Mouse (Mus musculus) kidney, postnatal 4 days (tissue): ENCODE measurements around the gene Cdk11b.
"Not testable (repeated sequence)": the region's sequence is repeated elsewhere in the genome, so short reads cannot be mapped to it uniquely, and the experiment has no call there.

Experiments
- DNase-seq, 2 experiments: peaks; one replicate each; pipeline ENCODE4 v3.0.0; 2021; ENCODE audit warnings: mixed read lengths in 2 of 2

The Cdk11b gene

GRCm38 (mm10) chr4:155606825-155607224, 17.8 kb upstream of the Cdk11b start:
- no peak for DNase-seq

- no peak for DNase-seq
Measured at GRCm38 (mm10) chr4:155611860-155612259, 12.8 kb upstream of the Cdk11b start.

GRCm38 (mm10) chr4:155613264-155613663, 11.4 kb upstream of the Cdk11b start:
- no peak for DNase-seq

- no peak for DNase-seq
Measured at GRCm38 (mm10) chr4:155618321-155618720, 6.3 kb upstream of the Cdk11b start.

GRCm38 (mm10) chr4:155630267-155630666, 5.6 kb downstream of the Cdk11b start:
- DNase-seq, result no peak

GRCm38 (mm10) chr4:155635766-155636499, 11.3 kb downstream of the Cdk11b start:
- no peak for DNase-seq

GRCm38 (mm10) chr4:155643531-155643930, 18.9 kb downstream of the Cdk11b start:
- no peak for DNase-seq

GRCm38 (mm10) chr4:155645308-155645707, 20.7 kb downstream of the Cdk11b start, which contains the start of gene Gm10563:
Gene Gm10563, minus strand, starts transcription at chr4:155645408.
- DNase-seq, result not testable (repeated sequence)

- no peak for DNase-seq
Measured at GRCm38 (mm10) chr4:155645721-155646120, 21.1 kb downstream of the Cdk11b start.

GRCm38 (mm10) chr4:155649355-155649754, 24.7 kb downstream of the Cdk11b start:
- DNase-seq, result no peak

- DNase-seq, result peak; percentile 72 to 87
Measured at GRCm38 (mm10) chr4:155651553-155652269, 27.1 kb downstream of the Cdk11b start.

- DNase-seq, result peak in 1 of 2 experiments; percentile 28
Measured at GRCm38 (mm10) chr4:155652283-155653085, 27.8 kb downstream of the Cdk11b start.

GRCm38 (mm10) chr4:155653086-155653450, 28.4 kb downstream of the Cdk11b start, which contains the start of gene Mmp23:
Gene Mmp23, minus strand, starts transcription at chr4:155653384.
- peak; percentile 82 to 86 for DNase-seq

- DNase-seq, result peak; percentile 66 to 75
Measured at GRCm38 (mm10) chr4:155653451-155654182, 29.0 kb downstream of the Cdk11b start.

- DNase-seq, result no peak
Measured at GRCm38 (mm10) chr4:155654183-155654455, 29.5 kb downstream of the Cdk11b start.

- peak; percentile 80 to 86 for DNase-seq
Measured at GRCm38 (mm10) chr4:155654456-155655298, 30.0 kb downstream of the Cdk11b start.

GRCm38 (mm10) chr4:155656214-155656751, 31.6 kb downstream of the Cdk11b start:
- DNase-seq, result no peak

- no peak for DNase-seq
Measured at GRCm38 (mm10) chr4:155658961-155659360, 34.3 kb downstream of the Cdk11b start.

- peak; percentile 48 to 62 for DNase-seq
Measured at GRCm38 (mm10) chr4:155660641-155661040, 36.0 kb downstream of the Cdk11b start.

- DNase-seq, result no peak
Measured at GRCm38 (mm10) chr4:155666903-155667302, 42.2 kb downstream of the Cdk11b start.
